Comparison of ENCODE assay signal across 7 mouse cellular contexts in the genomic region with DNA sequence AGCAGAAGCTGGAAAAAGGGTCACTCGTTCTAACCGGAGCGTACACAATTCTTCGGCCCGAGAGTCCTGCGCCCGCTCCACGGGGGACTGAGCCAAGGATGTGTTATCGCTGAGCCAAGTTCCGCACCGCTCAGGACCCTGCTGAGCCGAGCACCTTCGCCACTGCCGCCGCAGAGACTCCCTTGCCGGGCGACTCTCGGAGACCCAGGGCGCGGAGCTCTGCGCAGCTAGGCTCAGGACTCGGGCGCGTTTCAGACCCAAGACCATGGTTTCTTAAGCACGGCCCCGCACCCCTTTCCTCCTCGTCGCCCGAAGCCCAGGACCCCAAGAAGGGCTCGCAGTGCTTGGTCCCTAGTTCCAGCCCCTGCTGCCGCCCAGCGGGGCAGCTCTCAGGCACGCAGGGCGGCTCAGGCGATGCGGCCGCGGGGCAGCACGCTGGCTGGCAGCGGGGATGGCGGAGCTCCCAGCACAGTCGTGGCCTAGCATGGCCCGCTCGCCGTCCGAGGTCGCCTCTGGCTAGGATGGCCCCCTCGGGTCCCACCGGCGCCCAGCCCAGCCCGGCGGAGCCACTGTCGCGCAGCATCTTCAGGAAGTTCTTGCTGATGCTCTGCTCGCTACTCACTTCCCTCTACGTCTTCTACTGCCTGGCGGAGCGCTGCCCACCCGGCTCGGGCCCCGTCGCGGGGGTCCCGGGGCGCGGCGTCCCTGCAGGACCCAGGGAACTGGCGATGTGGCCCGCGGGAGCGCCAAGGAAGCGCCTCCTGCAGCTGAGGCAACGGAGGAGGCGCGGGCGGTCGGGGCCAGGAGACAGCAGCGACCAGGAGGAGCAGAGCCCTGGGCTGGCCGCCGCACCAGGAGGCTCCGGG. TPM values are rescaled to one million over a fixed set of nuclear protein-coding genes. Genes with fewer than 3 reads are reported as not detected.
DNase-seq lines count a peak whose midpoint lies in the region; ATAC-seq and TF ChIP-seq lines count a peak whose summit lies in the region.

No protein-coding gene starts in this region.

- TF ChIP-seq CTCF in Patski (IDR thresholded peaks at IDR 0.05): no peak
- TF ChIP-seq CTCF in forebrain, postnatal 0 days (IDR thresholded peaks at IDR 0.05; ENCODE audit: low read depth): no peak

- H3K27ac ChIP-seq in forebrain, postnatal 0 days (ENCODE audit: low read depth, low read length): no peak overlapping the region
- H3K27ac ChIP-seq in hindbrain, embryonic 11.5 days (ENCODE audit: low read depth, low read length): peak overlapping the region; percentile 70
- H3K27ac ChIP-seq in limb, embryonic 12.5 days: peak overlapping the region; percentile 90
- H3K27ac ChIP-seq in midbrain, embryonic 10.5 days (replicated peaks): peak overlapping the region; percentile 95
- H3K27ac ChIP-seq in stomach, embryonic 14.5 days (ENCODE audit: low read length): peak overlapping the region; percentile 81

- H3K9me3 ChIP-seq in forebrain, postnatal 0 days (ENCODE audit: low read length): no peaks in the 10 kb centered on the region
- no peaks in the 10 kb centered on the region for H3K9me3 ChIP-seq in hindbrain, embryonic 11.5 days (ENCODE audit: control insufficient read depth, low read length)
- H3K9me3 ChIP-seq in limb, embryonic 12.5 days: no peaks in the 10 kb centered on the region
- no peaks in the 10 kb centered on the region for H3K9me3 ChIP-seq in midbrain, embryonic 10.5 days (replicated peaks)
- no peaks in the 10 kb centered on the region for H3K9me3 ChIP-seq in stomach, embryonic 14.5 days (ENCODE audit: control insufficient read depth, low read depth, low read length)

- DNase-seq in Patski (ENCODE audit: low read depth, low spot score): no peak
- peak; percentile 33 for DNase-seq in adrenal gland, postnatal 25 days
- DNase-seq in forebrain, postnatal 0 days: peak; percentile 49
- DNase-seq in hindbrain, embryonic 11.5 days (ENCODE audit: low spot score): peak; percentile 74
- DNase-seq in midbrain, embryonic 10.5 days (ENCODE audit: low spot score): peak; percentile 74

- peak overlapping the region; percentile 48 for H3K9ac ChIP-seq in forebrain, postnatal 0 days
- peak overlapping the region; percentile 77 for H3K9ac ChIP-seq in hindbrain, embryonic 11.5 days (ENCODE audit: low read depth, low read length)
- peak overlapping the region; percentile 91 for H3K9ac ChIP-seq in limb, embryonic 12.5 days (replicated peaks)
- peak overlapping the region; percentile 77 for H3K9ac ChIP-seq in stomach, embryonic 14.5 days (replicated peaks; ENCODE audit: low read depth, low read length)

- no peaks in the 10 kb centered on the region for H3K36me3 ChIP-seq in forebrain, postnatal 0 days (ENCODE audit: insufficient read depth)
- H3K36me3 ChIP-seq in hindbrain, embryonic 11.5 days (ENCODE audit: control insufficient read depth, insufficient read depth, low read length): no peaks in the 10 kb centered on the region
- H3K36me3 ChIP-seq in limb, embryonic 12.5 days: no peaks in the 10 kb centered on the region
- H3K36me3 ChIP-seq in midbrain, embryonic 10.5 days: no peaks in the 10 kb centered on the region
- H3K36me3 ChIP-seq in stomach, embryonic 14.5 days (ENCODE audit: control insufficient read depth, insufficient read depth, low read length): no peaks in the 10 kb centered on the region

- CTCF ChIA-PET in Patski (lab: Charles Lee): interaction anchor here (1.0 kb wide), 1 partner anchor 64 kb away, joined by 3 read pairs; no protein-coding TSS in a partner anchor

- in situ Hi-C loops in Patski (cut with MboI; ENCODE audit: low pct_unique_long_range_greater_than_20kb): loop anchor here (5.0 to 10.0 kb wide), 3 partner anchors 282 to 1031 kb away; a partner anchor contains a TSS

- POLR2A ChIA-PET in Patski (lab: Charles Lee): interaction anchor here (0.8 to 1.1 kb wide), 4 partner anchors 36 to 515 kb away, joined by 3 to 5 read pairs (median 4); a partner anchor contains a TSS

- peak; percentile 49 for ATAC-seq in Patski
- ATAC-seq in forebrain, postnatal 0 days: peak; percentile 71
- ATAC-seq in hindbrain, embryonic 11.5 days (ENCODE audit: low FRiP score): peak; percentile 73
- ATAC-seq in limb, embryonic 12.5 days (ENCODE audit: insufficient number of reproducible peaks, insufficient read depth, low FRiP score, low TSS enrichment, low read depth): peak; percentile 60; the same call in 1 of the 2 replicates
- ATAC-seq in stomach, embryonic 14.5 days (ENCODE audit: insufficient number of reproducible peaks, insufficient read depth, low FRiP score, low read depth): peak; percentile 68

- peak overlapping the region; percentile 43 for H3K4me3 ChIP-seq in forebrain, postnatal 0 days (ENCODE audit: low read depth, low read length)
- H3K4me3 ChIP-seq in hindbrain, embryonic 11.5 days (ENCODE audit: low read depth, low read length): peak overlapping the region; percentile 59
- H3K4me3 ChIP-seq in limb, embryonic 12.5 days (replicated peaks): peak overlapping the region; percentile 69
- H3K4me3 ChIP-seq in midbrain, embryonic 10.5 days: peak overlapping the region; percentile 82
- peak overlapping the region; percentile 67 for H3K4me3 ChIP-seq in stomach, embryonic 14.5 days (ENCODE audit: low read depth, low read length)

- 4% methylated on average over 80 of the region's 81 CpGs for WGBS in forebrain, postnatal 0 days
- under 1% methylated on average over 73 of the region's 81 CpGs for WGBS in hindbrain, embryonic 11.5 days
- under 1% methylated on average over 81 of the region's 81 CpGs for WGBS in limb, embryonic 12.5 days
- under 1% methylated on average over 81 of the region's 81 CpGs for WGBS in midbrain, embryonic 10.5 days
- under 1% methylated on average over 81 of the region's 81 CpGs for whole genome bisulfite sequencing in stomach, embryonic 14.5 days

- H3K27me3 ChIP-seq in Patski: peaks cover 7% of the 10 kb centered on the region
- H3K27me3 ChIP-seq in forebrain, postnatal 0 days (ENCODE audit: insufficient read depth, low read length): peaks cover 33% of the 10 kb centered on the region
- peaks cover 9% of the 10 kb centered on the region for H3K27me3 ChIP-seq in hindbrain, embryonic 11.5 days (ENCODE audit: control insufficient read depth, insufficient read depth, low read length)
- peaks cover 19% of the 10 kb centered on the region; the same call in 1 of the 2 replicates for H3K27me3 ChIP-seq in limb, embryonic 12.5 days
- H3K27me3 ChIP-seq in midbrain, embryonic 10.5 days (ENCODE audit: low read depth, poor library complexity, severe bottlenecking): peaks cover 56% of the 10 kb centered on the region
- no peaks in the 10 kb centered on the region for H3K27me3 ChIP-seq in stomach, embryonic 14.5 days (ENCODE audit: control insufficient read depth, insufficient read depth, low read length)

- peak overlapping the region; percentile 99 for H3K4me2 ChIP-seq in forebrain, postnatal 0 days (ENCODE audit: low read depth)
- H3K4me2 ChIP-seq in hindbrain, embryonic 11.5 days (replicated peaks; ENCODE audit: low read depth, low read length): peak overlapping the region; percentile 73
- H3K4me2 ChIP-seq in limb, embryonic 12.5 days: peak overlapping the region; percentile 95
- H3K4me2 ChIP-seq in stomach, embryonic 14.5 days (replicated peaks; ENCODE audit: low read depth, low read length): peak overlapping the region; percentile 62

- no peaks in the 10 kb centered on the region; the same call in none of the 2 replicates for H3K4me1 ChIP-seq in forebrain, postnatal 0 days (ENCODE audit: insufficient read depth)
- H3K4me1 ChIP-seq in hindbrain, embryonic 11.5 days (replicated peaks; ENCODE audit: control insufficient read depth, insufficient read depth, low read length): peaks cover 9% of the 10 kb centered on the region; the same call in 1 of the 2 replicates
- H3K4me1 ChIP-seq in limb, embryonic 12.5 days (replicated peaks): peaks cover 33% of the 10 kb centered on the region
- peaks cover 51% of the 10 kb centered on the region for H3K4me1 ChIP-seq in midbrain, embryonic 10.5 days
- H3K4me1 ChIP-seq in stomach, embryonic 14.5 days (ENCODE audit: control insufficient read depth, insufficient read depth, low read length): peaks cover 8% of the 10 kb centered on the region; the same call in 1 of the 2 replicates

RNA-seq across cellular contexts. Expression of a gene that starts 0.6 kb away (rescaled TPM):
- 15.1 TPM for polyA plus RNA-seq in Patski (2021)
- 0.15 TPM in 1 of 2 replicates, not detected in the other for total RNA-seq in adrenal gland, postnatal 25 days (2021)
- total RNA-seq in forebrain, postnatal 0 days (2014; rRNA removed): 0.77 and 1.7 TPM in 2 replicates
- 0.13 and 0.27 TPM in 2 replicates for polyA plus RNA-seq in forebrain, postnatal 0 days (2015; fragmentation: Nextera tagmentation; extraction: Ambion mirVana)
- polyA plus RNA-seq in hindbrain, embryonic 11.5 days (2014; fragmentation: Nextera tagmentation; extraction: Ambion mirVana): 2.0 and 2.2 TPM in 2 replicates
- 2.8 and 4.4 TPM in 2 replicates for polyA plus RNA-seq in limb, embryonic 12.5 days (2016; fragmentation: Nextera tagmentation; extraction: Ambion mirVana)
- 1.7 and 1.9 TPM in 2 replicates for polyA plus RNA-seq in midbrain, embryonic 10.5 days (2016; fragmentation: Nextera tagmentation; extraction: Ambion mirVana)
- 3.2 and 3.4 TPM in 2 replicates for polyA plus RNA-seq in stomach, embryonic 14.5 days (2014; fragmentation: Nextera tagmentation; extraction: Ambion mirVana)

RNA-seq across cellular contexts. Expression of a gene that starts 0.7 kb away (rescaled TPM):
- 18.2 TPM for polyA plus RNA-seq in Patski (2021)
- total RNA-seq in adrenal gland, postnatal 25 days (2021): not detected in 2 replicates
- total RNA-seq in forebrain, postnatal 0 days (2014; rRNA removed): 0.15 TPM in 1 of 2 replicates, not detected in the other
- polyA plus RNA-seq in forebrain, postnatal 0 days (2015; fragmentation: Nextera tagmentation; extraction: Ambion mirVana): 0.49 and 0.51 TPM in 2 replicates
- 0.76 and 1.6 TPM in 2 replicates for polyA plus RNA-seq in hindbrain, embryonic 11.5 days (2014; fragmentation: Nextera tagmentation; extraction: Ambion mirVana)
- 4.2 and 4.6 TPM in 2 replicates for polyA plus RNA-seq in limb, embryonic 12.5 days (2016; fragmentation: Nextera tagmentation; extraction: Ambion mirVana)
- 1.9 and 2.3 TPM in 2 replicates for polyA plus RNA-seq in midbrain, embryonic 10.5 days (2016; fragmentation: Nextera tagmentation; extraction: Ambion mirVana)
- polyA plus RNA-seq in stomach, embryonic 14.5 days (2014; fragmentation: Nextera tagmentation; extraction: Ambion mirVana): 0.62 and 0.88 TPM in 2 replicates
